Mouse (Mus musculus) fibroblast of lung, adult 2 months (primary cell): ENCODE data around the gene Rab8b.
"Not testable (repeated sequence)": the region's sequence is repeated elsewhere in the genome, so short reads cannot be mapped to it uniquely, and the experiment has no call there.

Experiments used
- DNase-seq: peaks from one replicate; pipeline ENCODE4 v3.0.0-alpha.2; 2011; ENCODE audit warnings: low read depth

The Rab8b gene

GRCm38 (mm10) chr9:66886818-66887217 lies 32.7 kb downstream of the Rab8b start:
- no peak for DNase-seq

- DNase-seq: no peak
Measured at GRCm38 (mm10) chr9:66886366-66886765, 33.1 kb downstream of the Rab8b start.

- no peak for DNase-seq
Measured at GRCm38 (mm10) chr9:66884609-66885008, 34.9 kb downstream of the Rab8b start.

GRCm38 (mm10) chr9:66883500-66883899 lies 36.0 kb downstream of the Rab8b start:
- no peak for DNase-seq

- DNase-seq: no peak
Measured at GRCm38 (mm10) chr9:66882406-66882821, 37.1 kb downstream of the Rab8b start.

- no peak for DNase-seq
Measured at GRCm38 (mm10) chr9:66881858-66882257, 37.6 kb downstream of the Rab8b start.

GRCm38 (mm10) chr9:66880752-66881151 lies 38.7 kb downstream of the Rab8b start:
- DNase-seq: no peak

- no peak for DNase-seq
Measured at GRCm38 (mm10) chr9:66879486-66879885, 40.0 kb downstream of the Rab8b start.

- no peak for DNase-seq
Measured at GRCm38 (mm10) chr9:66878899-66879298, 40.6 kb downstream of the Rab8b start.

- DNase-seq: peak; percentile 73
Measured at GRCm38 (mm10) chr9:66876577-66876976, 42.9 kb downstream of the Rab8b start.

GRCm38 (mm10) chr9:66874297-66874696 lies 45.2 kb downstream of the Rab8b start:
- no peak for DNase-seq

GRCm38 (mm10) chr9:66873531-66873930 lies 46.0 kb downstream of the Rab8b start:
- no peak for DNase-seq

- not testable (repeated sequence) for DNase-seq
Measured at GRCm38 (mm10) chr9:66873009-66873408, 46.5 kb downstream of the Rab8b start.

- no peak for DNase-seq
Measured at GRCm38 (mm10) chr9:66872015-66872727, 47.3 kb downstream of the Rab8b start.

- DNase-seq: no peak
Measured at GRCm38 (mm10) chr9:66864708-66865107, 54.8 kb downstream of the Rab8b start.

GRCm38 (mm10) chr9:66863456-66863855 lies 56.0 kb downstream of the Rab8b start:
- no peak for DNase-seq

GRCm38 (mm10) chr9:66862202-66862601 lies 57.3 kb downstream of the Rab8b start:
- no peak for DNase-seq

GRCm38 (mm10) chr9:66861104-66861767 lies 58.3 kb downstream of the Rab8b start:
- no peak for DNase-seq

- no peak for DNase-seq
Measured at GRCm38 (mm10) chr9:66859523-66859922, 60.0 kb downstream of the Rab8b start.

- DNase-seq: no peak
Measured at GRCm38 (mm10) chr9:66855865-66856264, 63.6 kb downstream of the Rab8b start.

- DNase-seq: no peak
Measured at GRCm38 (mm10) chr9:66852592-66852991, 66.9 kb downstream of the Rab8b start.

GRCm38 (mm10) chr9:66850966-66851365 lies 68.5 kb downstream of the Rab8b start:
- DNase-seq: no peak

- no peak for DNase-seq
Measured at GRCm38 (mm10) chr9:66846822-66847221, 72.7 kb downstream of the Rab8b start.

- DNase-seq: no peak
Measured at GRCm38 (mm10) chr9:66835097-66835480, 84.4 kb downstream of the Rab8b start.
